Mouse (Mus musculus) layer of hippocampus, postnatal 36 days (tissue): ENCODE results near the gene A930017K11Rik. TPM values are rescaled to one million over a fixed set of nuclear protein-coding genes. Genes with fewer than 3 reads are reported as not detected.

Experiments
- DNase-seq, 2 experiments: peaks; one replicate each; pipeline ENCODE4 v3.0.0; 2022
- total RNA-seq, 2 experiments: library from RNA; stranded (reverse); gene quantifications; 2 replicates each; pipeline ENCODE4 v1.2.3; 2021

The A930017K11Rik gene
- total RNA-seq, 2 experiments from 2014 or later = 0.95 to 0.96 TPM

DNA sequence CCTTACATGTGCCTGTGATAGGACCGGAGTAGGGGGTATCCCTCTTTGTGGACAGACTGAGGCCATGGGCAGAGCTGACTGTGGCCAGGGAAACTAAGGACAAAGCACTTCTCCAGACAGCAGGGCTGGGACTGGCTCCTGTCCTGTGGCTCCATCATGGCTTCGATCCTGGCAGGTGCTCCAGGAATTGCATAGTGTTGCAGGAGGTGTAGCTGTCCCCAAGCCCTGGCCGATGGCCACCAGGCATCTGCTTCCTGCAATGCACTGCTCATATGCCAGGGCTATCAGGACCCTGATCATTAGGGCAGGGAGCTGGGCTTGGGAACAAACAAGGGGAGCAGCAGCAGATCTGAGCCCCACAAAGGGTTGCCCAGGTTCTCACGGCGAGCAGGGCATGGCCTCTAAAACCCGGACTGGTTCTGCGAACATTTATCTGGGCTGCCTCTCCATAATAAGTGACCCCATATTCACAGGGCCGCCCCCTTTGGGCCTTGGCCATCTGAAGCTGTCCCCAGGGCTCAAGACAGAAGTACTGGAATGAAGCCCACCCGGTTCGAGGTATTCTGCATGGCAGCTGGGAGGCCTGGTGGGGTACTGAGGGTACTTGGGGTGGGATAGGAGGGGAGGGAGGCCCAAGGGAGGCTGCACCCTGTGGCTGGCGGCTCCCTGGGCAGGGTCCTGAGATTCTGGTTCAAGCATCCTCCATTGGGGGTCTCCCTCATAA, 6.6 kb upstream of the A930017K11Rik start:
- DNase-seq = no peak

DNA sequence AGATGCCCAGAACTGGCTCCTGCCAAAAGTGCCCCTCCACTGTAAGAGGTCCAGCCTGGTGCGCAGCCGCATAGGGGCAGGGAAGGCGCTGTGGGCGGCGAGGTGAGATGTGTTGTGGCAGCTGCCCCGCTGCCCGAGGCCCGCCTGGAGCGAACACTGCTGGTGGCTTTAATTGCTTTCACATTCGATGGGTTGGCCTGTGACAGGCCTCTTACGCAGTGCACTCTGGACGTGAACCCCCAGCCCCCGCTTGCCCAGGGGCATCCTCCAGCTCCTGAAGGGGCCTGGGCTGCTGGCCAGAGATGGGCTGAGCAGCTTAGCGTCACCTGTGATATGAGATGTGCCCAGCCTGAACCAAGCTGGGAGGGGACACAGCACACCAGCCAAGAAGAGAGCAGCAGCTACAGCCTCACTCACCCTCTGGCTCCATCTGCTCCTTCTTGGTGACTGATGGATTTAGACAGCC, 5.3 kb upstream of the A930017K11Rik start:
- DNase-seq = no peak

DNA sequence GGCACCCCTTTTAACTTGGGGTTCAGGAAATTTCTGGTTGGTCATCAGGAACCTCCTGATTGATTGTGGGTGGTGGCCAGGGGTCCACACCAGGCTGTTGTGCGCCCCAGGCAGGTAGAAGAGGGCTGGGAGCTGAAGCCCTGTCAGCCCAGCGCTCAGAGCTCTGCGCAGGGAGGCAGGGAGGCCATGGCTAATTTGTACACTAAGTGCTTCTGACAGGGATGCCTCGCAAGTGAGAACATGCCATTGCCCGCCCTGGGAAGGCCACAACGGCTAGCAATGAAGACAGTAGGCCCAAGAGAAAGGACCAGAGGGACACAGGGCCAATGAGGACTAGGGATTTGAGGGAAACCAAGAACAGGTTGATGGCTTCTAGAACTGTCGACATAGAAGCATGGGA, 4.3 kb upstream of the A930017K11Rik start:
- no peak for DNase-seq

DNA sequence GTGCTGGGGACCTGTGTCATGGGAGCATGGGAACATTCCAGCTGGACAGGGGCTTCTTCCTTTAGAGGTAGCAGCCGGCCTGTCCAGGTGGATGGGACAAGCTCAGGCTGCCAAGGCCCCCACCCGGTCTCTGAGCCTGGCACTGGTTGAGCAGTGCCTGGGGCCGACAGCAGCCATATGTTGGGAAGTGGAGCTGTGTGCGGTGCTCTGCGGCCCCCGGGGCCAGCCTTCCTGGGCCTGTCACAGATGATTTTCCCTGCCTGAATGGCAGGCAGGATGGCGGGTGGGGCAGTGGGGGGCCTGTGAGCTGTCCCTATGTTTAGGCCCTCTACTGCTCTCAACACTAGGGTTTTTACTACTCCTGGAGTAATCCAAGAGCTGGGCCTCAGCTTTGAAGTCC, 3.8 kb upstream of the A930017K11Rik start:
- DNase-seq = no peak

GRCm38 (mm10) chr17:25955736-25956135, 3.4 kb upstream of the A930017K11Rik start:
- DNase-seq = no peak

DNA sequence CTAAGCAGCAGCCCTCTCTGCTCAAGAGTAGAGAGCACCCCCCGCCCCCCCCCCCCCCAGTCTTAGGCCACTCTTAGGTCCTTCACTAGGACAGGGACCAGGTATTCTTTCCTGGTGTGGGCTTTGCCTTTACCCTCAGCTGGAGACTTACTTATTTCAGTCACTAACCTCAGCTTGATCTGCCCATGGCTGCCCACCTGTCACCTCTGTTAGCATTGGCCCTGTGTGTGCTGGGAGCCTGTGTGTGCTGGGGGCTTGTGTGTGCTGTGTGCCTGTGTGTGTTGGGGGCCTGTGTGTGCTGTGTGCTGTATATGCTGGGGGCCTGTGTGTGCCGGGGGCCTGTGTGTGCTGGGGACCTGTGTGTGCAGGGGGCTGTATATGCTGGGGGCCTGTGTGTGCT, 2.3 kb upstream of the A930017K11Rik start:
- DNase-seq = no peak

- no peak for DNase-seq
Measured at GRCm38 (mm10) chr17:25953161-25953560, 796 bp upstream of the A930017K11Rik start.

- DNase-seq = no peak
Measured at GRCm38 (mm10) chr17:25951225-25951802, 1.1 kb downstream of the A930017K11Rik start.

DNA sequence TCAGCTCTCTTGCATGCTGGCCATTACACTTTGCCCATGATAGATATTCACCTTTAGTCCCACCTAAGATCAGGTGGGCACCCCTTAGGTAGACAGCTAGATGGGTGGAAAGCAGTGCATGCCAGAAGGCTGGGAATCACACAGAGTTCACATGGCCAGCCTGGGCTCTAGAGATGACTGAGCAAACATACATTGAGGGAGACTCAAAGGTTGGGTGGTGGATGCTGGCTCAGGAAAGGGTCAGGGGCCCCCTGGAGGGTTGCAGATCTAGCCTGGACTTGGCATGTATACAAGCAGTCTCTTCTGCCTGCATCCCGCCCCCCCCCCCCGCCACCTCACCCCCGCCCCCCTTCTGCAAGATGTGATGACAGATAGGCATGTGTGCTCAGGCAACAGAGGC, 1.7 kb downstream of the A930017K11Rik start:
- no peak for DNase-seq

GRCm38 (mm10) chr17:25949981-25950380, 2.4 kb downstream of the A930017K11Rik start:
- no peak for DNase-seq

DNA sequence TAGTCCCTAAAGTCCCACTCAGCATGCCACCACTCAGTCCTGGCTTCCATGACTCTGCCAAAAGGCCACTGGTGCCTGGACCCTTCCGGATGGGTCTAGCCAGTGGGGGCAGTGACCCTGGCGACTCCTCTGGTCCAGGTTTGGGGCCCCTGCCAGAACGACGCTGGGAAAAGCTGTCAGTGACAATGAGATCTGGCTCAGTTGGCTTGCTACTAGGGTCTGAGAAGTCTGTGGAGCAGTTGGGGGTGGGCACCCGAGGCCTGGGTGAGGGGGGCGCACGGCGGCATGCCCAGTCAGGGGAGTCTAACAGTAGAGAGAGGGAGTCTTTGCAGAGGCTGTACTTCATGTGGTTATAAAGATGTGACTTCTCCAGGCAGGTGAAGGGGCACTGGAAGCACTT, 4.3 kb downstream of the A930017K11Rik start:
- no peak for DNase-seq

- DNase-seq = no peak
Measured at GRCm38 (mm10) chr17:25947576-25947975, 4.8 kb downstream of the A930017K11Rik start.

DNA sequence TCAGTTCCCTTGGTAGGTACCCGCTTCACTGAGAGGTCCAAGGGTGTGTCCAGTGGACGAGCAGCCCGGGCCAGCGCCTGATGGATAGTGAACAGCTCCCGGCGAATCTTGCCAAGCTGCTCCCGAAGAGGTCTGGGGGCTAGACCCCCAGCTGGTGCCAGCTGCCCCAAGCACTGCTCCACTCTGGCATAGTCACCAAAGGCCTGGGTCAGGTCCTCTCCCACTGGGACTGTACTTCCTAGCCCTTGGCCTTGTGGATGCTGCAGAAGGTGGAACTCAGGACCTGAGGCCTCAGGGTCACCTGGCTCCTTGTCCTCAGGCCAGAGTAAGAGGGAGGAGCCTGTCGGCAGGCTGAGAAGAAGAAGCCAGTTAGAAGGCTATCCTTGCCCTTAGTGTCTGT, 5.5 kb downstream of the A930017K11Rik start:
- no peak for DNase-seq

DNA sequence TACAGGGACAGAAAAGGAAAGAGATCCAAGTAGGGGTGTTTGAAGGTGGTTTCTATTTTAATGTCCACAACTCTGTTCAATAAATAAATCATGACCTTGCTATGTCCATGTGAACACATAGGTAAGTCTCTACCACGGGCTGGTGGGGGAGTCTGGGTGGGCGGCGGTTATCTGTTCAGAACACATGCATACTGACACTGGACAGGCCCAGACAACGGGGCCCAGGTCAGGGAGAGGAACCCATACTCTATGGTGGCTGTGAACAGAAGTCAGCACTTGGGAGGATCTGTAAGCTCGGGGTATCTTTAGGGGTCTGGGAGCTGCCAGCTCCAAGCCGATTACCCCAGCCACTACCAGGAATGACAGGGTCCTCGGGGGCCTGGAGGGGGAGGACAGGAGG, 6.0 kb downstream of the A930017K11Rik start:
- DNase-seq = no peak

DNA sequence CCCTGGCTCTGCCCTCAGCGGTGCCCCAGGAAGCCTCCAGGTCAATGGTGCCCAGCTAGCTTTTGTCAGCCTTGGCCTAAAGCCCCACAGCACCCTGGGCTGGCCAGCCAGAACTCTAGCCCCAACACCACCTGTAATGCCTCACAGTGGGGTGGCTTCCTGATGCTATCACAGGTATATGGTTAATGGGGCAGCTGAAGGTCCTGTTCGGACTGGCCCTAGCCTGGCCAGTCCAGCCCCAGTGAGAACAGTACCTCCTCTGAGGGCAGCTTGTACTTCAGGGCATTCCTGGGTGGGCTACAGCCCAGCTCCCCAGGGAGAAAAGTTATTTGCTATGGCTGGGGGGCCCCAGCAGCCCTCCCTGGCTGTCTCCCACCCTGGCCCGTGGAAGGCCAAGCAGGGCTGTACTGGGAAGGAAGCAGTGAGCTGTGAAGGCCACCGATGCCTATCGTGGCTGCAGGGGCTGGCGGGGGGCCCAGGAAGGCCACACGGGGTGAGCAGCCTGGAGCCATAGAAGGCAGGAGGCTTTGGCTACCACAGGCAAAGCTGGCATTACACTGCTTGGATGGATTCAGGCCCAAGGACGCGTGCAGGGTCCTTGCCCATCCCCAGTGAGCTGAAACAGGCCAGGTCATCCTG, 6.7 kb downstream of the A930017K11Rik start:
- no peak for DNase-seq

- no peak for DNase-seq
Measured at GRCm38 (mm10) chr17:25944366-25945163, 7.8 kb downstream of the A930017K11Rik start, which contains the start of the genes Pigq and Nhlrc4. Pigq (minus strand) TSS chr17:25944936. Nhlrc4 (minus strand) TSS chr17:25944961.

GRCm38 (mm10) chr17:25943769-25944168, 8.6 kb downstream of the A930017K11Rik start:
- no peak for DNase-seq

GRCm38 (mm10) chr17:25943221-25943620, 9.1 kb downstream of the A930017K11Rik start:
- no peak for DNase-seq

GRCm38 (mm10) chr17:25942597-25943151, 9.7 kb downstream of the A930017K11Rik start:
- no peak for DNase-seq

DNA sequence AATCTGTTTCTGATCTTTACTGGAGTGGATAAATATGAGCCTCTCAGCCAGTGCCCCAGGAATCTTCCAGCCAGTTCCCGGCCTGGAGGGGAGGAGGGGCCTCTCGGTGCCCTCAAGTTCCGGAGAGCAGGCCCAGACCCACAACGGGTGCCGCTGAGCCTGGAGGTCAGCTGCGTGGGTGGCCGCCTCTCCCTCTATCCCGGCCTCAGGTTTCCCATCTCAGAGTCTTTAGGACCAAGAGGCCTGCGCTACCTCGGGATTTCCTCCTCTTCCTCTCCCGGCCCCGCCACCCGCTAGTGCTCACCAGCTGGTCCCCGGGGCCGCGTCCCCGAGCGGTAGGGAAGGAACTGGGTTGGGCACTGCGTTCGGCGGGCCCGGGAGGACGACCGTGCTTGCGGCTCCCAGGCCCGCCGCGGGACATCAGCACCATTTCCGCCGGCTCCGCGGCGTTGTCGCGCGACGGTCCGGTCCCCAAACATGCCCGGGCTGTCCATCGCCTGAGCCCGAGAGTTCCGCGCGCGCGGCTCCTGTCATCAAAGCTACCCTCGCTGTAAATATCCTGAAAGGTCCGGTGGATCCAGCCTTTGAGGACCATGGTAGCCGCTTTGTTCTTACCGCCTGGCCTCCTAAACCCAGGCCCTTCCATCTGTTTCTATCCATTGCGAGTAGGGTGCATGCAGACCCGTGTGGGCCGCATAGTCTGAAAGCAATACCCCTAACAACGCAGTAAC, 10.7 kb downstream of the A930017K11Rik start:
- peak; percentile 75 for DNase-seq

- no peak for DNase-seq
Measured at GRCm38 (mm10) chr17:25934526-25934925, 17.8 kb downstream of the A930017K11Rik start.

DNA sequence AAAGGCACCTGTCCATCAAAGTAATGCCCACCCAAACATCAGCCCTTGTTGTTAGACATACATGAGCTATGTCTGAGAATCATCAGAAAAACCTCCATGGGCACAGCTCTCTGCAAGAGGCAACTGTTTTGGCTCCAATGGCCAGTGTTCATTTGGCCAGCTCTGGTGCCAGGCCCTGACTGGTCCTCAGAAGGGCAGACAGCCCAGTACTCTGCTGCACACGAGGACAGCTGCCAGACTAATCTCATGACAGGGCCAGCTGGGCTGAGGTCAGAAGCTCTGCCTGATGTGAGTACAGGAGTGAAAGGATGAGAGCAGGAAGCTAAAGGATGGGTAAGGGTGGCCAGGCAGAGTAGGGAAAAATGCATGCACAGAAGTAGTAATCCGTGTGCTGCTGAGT, 27.0 kb downstream of the A930017K11Rik start:
- peak; percentile 50 to 71 for DNase-seq
